Mouse (Mus musculus) C2C12 (cell line): ENCODE measurements around the gene Aak1.

ENCODE experiments used
- CTCF ChIP-seq: IDR thresholded peaks from one replicate; pipeline ENCODE4 v1.5.1; 2011; ENCODE audit not compliant: control insufficient read depth, insufficient read depth, insufficient read length
- MAX ChIP-seq: IDR thresholded peaks from one replicate; pipeline ENCODE4 v1.6.1; 2011; ENCODE audit warnings: mild to moderate bottlenecking, control low read depth
- USF1 ChIP-seq: IDR thresholded peaks from one replicate; pipeline ENCODE4 v1.6.1; 2011; ENCODE audit warnings: low read depth, mild to moderate bottlenecking, control low read depth, moderate library complexity

DNA sequence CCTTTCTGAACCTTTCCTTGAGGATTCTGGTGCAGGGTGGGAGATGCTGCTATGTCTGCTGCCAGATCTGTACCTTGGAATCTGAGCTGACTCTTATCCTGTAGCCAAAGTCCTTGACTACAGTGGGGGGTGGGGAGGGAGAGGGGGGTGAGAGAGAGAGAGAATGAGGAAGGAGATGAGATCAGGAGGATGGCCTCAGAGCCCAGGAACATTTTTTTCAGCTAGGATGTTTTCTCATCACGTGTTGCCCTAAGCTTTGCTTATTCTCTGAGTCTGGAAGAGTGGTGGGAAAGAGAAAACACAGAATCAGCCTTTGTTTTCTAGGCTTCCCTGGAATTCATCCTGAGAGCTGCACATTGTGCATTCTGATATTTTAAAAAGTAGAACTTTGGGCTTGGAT, 2.2 kb downstream of the Aak1 start:
- TF ChIP-seq CTCF (no peak), USF1 (peak; percentile 51), MAX (no peak)
